Mouse (Mus musculus): ENCODE measurements around the gene Spg7. TPM values are rescaled to one million over a fixed set of nuclear protein-coding genes. Genes with fewer than 3 reads are reported as not detected.
"Not testable (repeated sequence)": the region's sequence is repeated elsewhere in the genome, so short reads cannot be mapped to it uniquely, and the experiment has no call there.

The Spg7 gene
- polyA plus RNA-seq, 1 experiment from 2014 or later: 54.3 TPM

DNA sequence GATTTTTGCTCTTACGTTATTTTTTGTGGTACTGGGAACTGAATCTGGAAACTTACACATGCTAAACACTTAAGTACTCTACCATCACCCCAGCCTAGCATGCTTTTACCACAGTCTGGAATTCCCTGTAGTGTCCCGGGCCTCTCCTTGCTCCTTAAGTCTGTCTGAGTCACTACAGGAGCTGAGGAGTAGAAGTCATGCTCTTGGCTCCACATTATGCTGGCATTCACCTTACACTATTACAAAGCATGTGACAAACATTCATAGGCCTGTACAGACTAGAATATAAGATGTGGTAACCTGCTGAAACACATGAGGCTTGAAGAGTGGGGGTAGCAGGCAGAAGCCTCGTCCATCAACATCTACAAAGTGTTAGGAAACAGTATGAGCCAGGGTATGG is 40.0 kb upstream of the Spg7 start:
- Histone ChIP-seq H3K9ac (replicated peaks; ENCODE audit: low read depth, low read length) (no peak overlapping the region), H3K27me3 (ENCODE audit: control insufficient read depth, insufficient read depth, low read length) (no peaks in the 10 kb centered on the region), H3K4me1 (ENCODE audit: control insufficient read depth, insufficient read depth, low read length) (peaks cover 17% of the 10 kb centered on the region), H3K27ac (ENCODE audit: low read length) (peak overlapping the region; percentile 36; the same call in 1 of the 2 replicates), H3K9me3 (ENCODE audit: control insufficient read depth, low read depth, low read length) (no peaks in the 10 kb centered on the region), H3K36me3 (ENCODE audit: control insufficient read depth, insufficient read depth, low read length) (no peaks in the 10 kb centered on the region), H3K4me2 (replicated peaks; ENCODE audit: low read depth, low read length) (no peak overlapping the region), H3K4me3 (ENCODE audit: low read depth, low read length) (no peak overlapping the region)
- WGBS: 67% methylated on average over 3 of the region's 3 CpGs
- ATAC-seq (ENCODE audit: insufficient number of reproducible peaks, insufficient read depth, low FRiP score, low read depth): no peak

DNA sequence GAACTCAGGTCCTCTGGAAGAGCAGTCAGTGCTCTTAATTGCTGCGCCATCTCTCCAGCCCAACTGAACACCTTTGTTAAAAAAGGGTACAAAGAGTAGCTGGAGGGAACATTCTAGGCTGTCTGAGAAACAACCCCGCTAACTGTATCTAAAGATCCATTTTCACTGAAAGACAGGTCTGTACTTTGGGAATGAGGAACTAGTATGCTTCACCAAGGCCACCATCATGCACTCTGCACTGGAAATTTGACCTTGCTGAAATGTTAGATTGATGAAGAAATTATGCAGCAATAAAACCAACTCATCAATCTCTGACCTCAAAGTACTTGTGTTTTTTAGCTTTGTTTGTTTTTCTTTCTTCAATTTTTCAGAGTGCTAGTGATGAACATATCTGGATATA is 38.5 kb upstream of the Spg7 start:
- Histone ChIP-seq H3K27ac (ENCODE audit: low read length) (no peak overlapping the region), H3K4me1 (ENCODE audit: control insufficient read depth, insufficient read depth, low read length) (0 out of 2 replicates have a peak, but pooled peaks cover 9% of the 10 kb centered on the region), H3K4me3 (ENCODE audit: low read depth, low read length) (no peak overlapping the region), H3K36me3 (ENCODE audit: control insufficient read depth, insufficient read depth, low read length) (no peaks in the 10 kb centered on the region), H3K27me3 (ENCODE audit: control insufficient read depth, insufficient read depth, low read length) (no peaks in the 10 kb centered on the region), H3K9ac (replicated peaks; ENCODE audit: low read depth, low read length) (no peak overlapping the region), H3K9me3 (ENCODE audit: control insufficient read depth, low read depth, low read length) (no peaks in the 10 kb centered on the region), H3K4me2 (replicated peaks; ENCODE audit: low read depth, low read length) (no peak overlapping the region)
- ATAC-seq (ENCODE audit: insufficient number of reproducible peaks, insufficient read depth, low FRiP score, low read depth): no peak
- WGBS: 90% methylated on average over 2 of the region's 2 CpGs

DNA sequence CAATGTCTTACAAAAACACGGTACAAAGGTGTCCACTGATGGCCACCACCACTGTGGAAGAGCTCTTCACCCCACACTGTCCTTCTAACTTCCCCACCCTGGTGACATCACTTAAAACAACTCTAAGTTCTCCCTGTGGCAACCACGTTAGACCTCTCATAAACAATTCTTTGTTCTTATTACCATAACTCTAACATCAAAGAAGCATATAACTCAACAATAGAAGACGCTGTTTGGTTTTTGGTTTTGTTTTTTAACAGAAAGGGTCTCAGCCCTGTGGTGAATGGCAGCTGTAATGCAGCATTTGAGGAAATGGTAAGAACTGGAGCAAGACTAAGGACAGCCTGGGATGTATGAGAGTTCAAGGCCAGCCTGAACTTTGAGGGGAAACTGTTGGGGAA is 36.8 kb upstream of the Spg7 start:
- ATAC-seq (ENCODE audit: insufficient number of reproducible peaks, insufficient read depth, low FRiP score, low read depth): no peak
- Histone ChIP-seq H3K9ac (replicated peaks; ENCODE audit: low read depth, low read length) (no peak overlapping the region), H3K4me2 (replicated peaks; ENCODE audit: low read depth, low read length) (no peak overlapping the region), H3K36me3 (ENCODE audit: control insufficient read depth, insufficient read depth, low read length) (no peaks in the 10 kb centered on the region), H3K27ac (ENCODE audit: low read length) (no peak overlapping the region), H3K4me1 (ENCODE audit: control insufficient read depth, insufficient read depth, low read length) (0 out of 2 replicates have a peak, but pooled peaks cover 5% of the 10 kb centered on the region), H3K9me3 (ENCODE audit: control insufficient read depth, low read depth, low read length) (no peaks in the 10 kb centered on the region), H3K4me3 (ENCODE audit: low read depth, low read length) (no peak overlapping the region), H3K27me3 (ENCODE audit: control insufficient read depth, insufficient read depth, low read length) (no peaks in the 10 kb centered on the region)
- 77% methylated on average over 3 of the region's 3 CpGs for WGBS

DNA sequence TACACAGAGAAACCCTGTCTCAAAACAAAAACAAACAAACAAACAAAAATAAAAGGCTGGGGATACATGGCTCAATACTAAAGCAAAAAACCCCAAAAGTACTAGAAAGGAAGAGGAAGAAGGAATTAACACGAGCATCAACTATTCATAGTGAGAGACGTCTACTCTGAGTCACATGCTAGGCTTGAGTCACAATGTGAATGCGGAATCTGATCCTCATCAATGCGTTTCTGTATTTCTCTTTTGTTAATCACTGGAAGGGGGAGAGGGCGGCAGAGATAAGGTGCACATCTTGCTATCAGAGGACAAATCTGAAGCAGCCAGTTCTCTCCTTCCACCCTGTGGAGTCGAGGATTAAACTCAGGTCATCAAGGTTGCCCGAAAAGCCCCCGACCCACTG is 35.0 kb upstream of the Spg7 start:
- WGBS: 95% methylated on average over 8 of the region's 8 CpGs
- H3K27ac ChIP-seq (ENCODE audit: low read length): no peak overlapping the region
- ATAC-seq (ENCODE audit: insufficient number of reproducible peaks, insufficient read depth, low FRiP score, low read depth): no peak
- no peaks in the 10 kb centered on the region for H3K27me3 ChIP-seq (ENCODE audit: control insufficient read depth, insufficient read depth, low read length)
- no peaks in the 10 kb centered on the region for H3K4me1 ChIP-seq (ENCODE audit: control insufficient read depth, insufficient read depth, low read length)
- H3K4me2 ChIP-seq (replicated peaks; ENCODE audit: low read depth, low read length): no peak overlapping the region
- no peaks in the 10 kb centered on the region for H3K9me3 ChIP-seq (ENCODE audit: control insufficient read depth, low read depth, low read length)
- no peaks in the 10 kb centered on the region for H3K36me3 ChIP-seq (ENCODE audit: control insufficient read depth, insufficient read depth, low read length)
- H3K9ac ChIP-seq (replicated peaks; ENCODE audit: low read depth, low read length): no peak overlapping the region
- H3K4me3 ChIP-seq (ENCODE audit: low read depth, low read length): no peak overlapping the region

DNA sequence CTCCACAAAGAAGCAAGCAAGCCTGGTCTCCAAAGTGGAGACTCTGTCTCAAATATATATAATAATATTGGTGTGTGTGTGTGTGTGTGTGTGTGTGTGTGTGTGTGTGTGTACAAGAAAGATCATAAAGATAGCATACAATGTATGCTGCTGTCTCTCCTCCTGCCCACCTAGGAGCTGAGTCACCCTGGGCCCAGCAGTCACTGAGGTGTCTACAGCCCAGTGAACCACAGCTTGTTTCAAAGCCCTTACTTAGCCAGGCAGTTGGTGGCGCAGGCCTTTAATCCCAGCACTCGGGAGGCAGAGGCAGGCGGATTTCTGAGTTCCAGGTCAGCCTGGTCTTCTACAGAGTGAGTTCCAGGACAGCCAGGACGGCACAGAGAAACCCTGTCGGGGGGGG is 32.7 kb upstream of the Spg7 start:
- H3K27ac ChIP-seq (ENCODE audit: low read length); H3K9ac ChIP-seq (replicated peaks; ENCODE audit: low read depth, low read length); H3K27me3 ChIP-seq (ENCODE audit: control insufficient read depth, insufficient read depth, low read length); H3K9me3 ChIP-seq (ENCODE audit: control insufficient read depth, low read depth, low read length); H3K4me3 ChIP-seq (ENCODE audit: low read depth, low read length); H3K4me1 ChIP-seq (ENCODE audit: control insufficient read depth, insufficient read depth, low read length); H3K4me2 ChIP-seq (replicated peaks; ENCODE audit: low read depth, low read length); H3K36me3 ChIP-seq (ENCODE audit: control insufficient read depth, insufficient read depth, low read length); ATAC-seq (ENCODE audit: insufficient number of reproducible peaks, insufficient read depth, low FRiP score, low read depth): not testable (repeated sequence)
- 73% methylated on average over 5 of the region's 5 CpGs for WGBS

DNA sequence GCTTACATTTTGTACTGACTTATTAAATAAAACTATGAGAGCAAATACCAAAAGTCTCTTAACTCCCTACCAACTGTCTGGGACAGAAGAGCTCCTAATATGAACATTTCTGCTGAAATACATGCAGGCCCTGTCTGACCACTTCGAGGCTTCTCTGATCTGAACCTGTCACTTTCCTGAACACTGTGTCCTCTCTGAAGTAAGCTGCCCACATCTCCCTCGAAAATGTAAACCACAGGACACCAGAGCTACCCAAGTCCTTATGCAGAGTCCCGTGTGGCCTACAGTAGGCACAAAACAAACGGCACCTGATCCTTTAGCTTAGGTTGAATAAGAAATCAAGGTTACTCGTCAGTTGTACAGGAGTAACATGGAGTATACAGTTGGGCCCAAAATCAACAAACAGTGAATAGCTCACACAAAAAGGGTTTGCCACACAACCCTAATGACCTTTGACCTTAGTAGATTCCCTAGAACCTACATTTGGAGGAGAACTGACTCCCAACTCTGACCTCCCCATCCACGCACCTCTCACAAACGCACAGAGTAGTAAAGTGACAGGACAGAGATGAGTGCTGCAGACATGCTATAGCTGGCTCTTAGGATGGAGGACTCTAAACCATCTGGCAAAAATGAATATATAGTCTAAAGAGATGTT is 31.3 kb upstream of the Spg7 start:
- Histone ChIP-seq H3K9ac (replicated peaks; ENCODE audit: low read depth, low read length) (no peak overlapping the region), H3K4me3 (ENCODE audit: low read depth, low read length) (no peak overlapping the region), H3K27me3 (ENCODE audit: control insufficient read depth, insufficient read depth, low read length) (no peaks in the 10 kb centered on the region), H3K36me3 (ENCODE audit: control insufficient read depth, insufficient read depth, low read length) (no peaks in the 10 kb centered on the region), H3K27ac (ENCODE audit: low read length) (no peak overlapping the region), H3K4me1 (ENCODE audit: control insufficient read depth, insufficient read depth, low read length) (0 out of 2 replicates have a peak, but pooled peaks cover 2% of the 10 kb centered on the region), H3K4me2 (replicated peaks; ENCODE audit: low read depth, low read length) (no peak overlapping the region), H3K9me3 (ENCODE audit: control insufficient read depth, low read depth, low read length) (no peaks in the 10 kb centered on the region)
- WGBS: 70% methylated on average over 7 of the region's 7 CpGs
- no peak for ATAC-seq (ENCODE audit: insufficient number of reproducible peaks, insufficient read depth, low FRiP score, low read depth)

DNA sequence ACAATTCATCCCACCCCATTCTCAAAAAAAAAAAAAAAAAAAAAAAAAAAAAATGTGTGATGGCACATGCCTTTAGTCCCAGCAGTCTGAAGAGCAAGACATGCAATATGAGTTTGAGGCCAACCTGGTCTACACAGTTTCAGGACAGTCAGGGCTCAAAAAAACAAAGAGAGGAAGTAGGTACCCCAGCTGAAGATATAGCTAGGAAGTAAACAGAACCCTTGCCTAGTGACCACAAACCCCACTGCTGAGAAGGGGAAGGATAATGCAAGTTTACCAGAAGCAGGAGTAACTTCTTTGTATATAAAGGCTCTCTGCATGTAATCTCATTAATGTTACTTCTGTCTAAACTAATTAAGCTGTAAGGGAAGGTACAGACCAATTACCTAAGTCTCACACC is 30.0 kb upstream of the Spg7 start:
- no peak overlapping the region for H3K4me3 ChIP-seq (ENCODE audit: low read depth, low read length)
- no peaks in the 10 kb centered on the region for H3K27me3 ChIP-seq (ENCODE audit: control insufficient read depth, insufficient read depth, low read length)
- H3K9ac ChIP-seq (replicated peaks; ENCODE audit: low read depth, low read length): no peak overlapping the region
- no peaks in the 10 kb centered on the region for H3K9me3 ChIP-seq (ENCODE audit: control insufficient read depth, low read depth, low read length)
- no peak overlapping the region for H3K27ac ChIP-seq (ENCODE audit: low read length)
- peaks cover 8% of the 10 kb centered on the region; the same call in 1 of the 2 replicates for H3K4me1 ChIP-seq (ENCODE audit: control insufficient read depth, insufficient read depth, low read length)
- ATAC-seq (ENCODE audit: insufficient number of reproducible peaks, insufficient read depth, low FRiP score, low read depth): no peak
- no peak overlapping the region for H3K4me2 ChIP-seq (replicated peaks; ENCODE audit: low read depth, low read length)
- no peaks in the 10 kb centered on the region for H3K36me3 ChIP-seq (ENCODE audit: control insufficient read depth, insufficient read depth, low read length)

DNA sequence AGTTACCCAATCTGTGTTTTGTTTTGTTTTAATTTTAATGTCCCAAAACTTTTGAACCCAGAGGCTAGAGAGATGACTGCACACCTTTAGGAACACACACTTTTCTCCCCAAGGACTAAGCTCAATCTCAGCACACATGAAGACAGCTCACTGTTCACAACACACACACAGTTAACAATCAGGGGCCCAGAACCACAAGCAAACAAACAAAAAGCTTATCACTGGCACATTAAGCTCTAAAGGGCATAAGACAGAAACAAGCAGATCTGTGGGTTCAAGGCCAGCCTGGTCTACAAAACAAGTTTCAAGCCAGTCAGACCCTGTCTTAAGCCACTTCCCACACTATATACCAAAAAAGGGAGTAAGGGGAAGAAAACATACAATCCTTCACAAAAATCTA is 29.3 kb upstream of the Spg7 start:
- Histone ChIP-seq H3K27me3 (ENCODE audit: control insufficient read depth, insufficient read depth, low read length) (no peaks in the 10 kb centered on the region), H3K4me2 (replicated peaks; ENCODE audit: low read depth, low read length) (no peak overlapping the region), H3K4me1 (ENCODE audit: control insufficient read depth, insufficient read depth, low read length) (peaks cover 8% of the 10 kb centered on the region; the same call in 1 of the 2 replicates), H3K36me3 (ENCODE audit: control insufficient read depth, insufficient read depth, low read length) (no peaks in the 10 kb centered on the region), H3K9ac (replicated peaks; ENCODE audit: low read depth, low read length) (no peak overlapping the region), H3K27ac (ENCODE audit: low read length) (no peak overlapping the region), H3K4me3 (ENCODE audit: low read depth, low read length) (no peak overlapping the region), H3K9me3 (ENCODE audit: control insufficient read depth, low read depth, low read length) (no peaks in the 10 kb centered on the region)
- no peak for ATAC-seq (ENCODE audit: insufficient number of reproducible peaks, insufficient read depth, low FRiP score, low read depth)

DNA sequence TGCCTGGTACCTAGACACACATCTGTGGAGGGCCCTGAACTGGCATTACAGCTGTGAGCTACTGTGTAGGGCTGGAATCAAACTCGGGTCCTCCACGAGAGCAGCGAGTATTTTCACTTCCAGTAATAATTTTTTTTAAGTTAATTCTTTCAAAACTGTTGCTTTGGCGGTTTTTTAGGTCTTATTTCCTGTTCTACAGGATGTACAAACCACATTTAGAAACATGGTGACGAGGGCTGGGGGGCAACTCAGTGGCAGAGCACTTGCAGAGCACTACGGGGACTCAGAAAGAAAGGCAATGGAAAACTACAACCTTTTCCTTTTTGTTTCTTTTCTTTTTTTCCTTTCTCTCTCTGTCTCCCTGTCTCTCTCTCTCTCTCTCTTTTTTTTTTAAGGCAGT is 28.6 kb upstream of the Spg7 start:
- Histone ChIP-seq H3K4me1 (ENCODE audit: control insufficient read depth, insufficient read depth, low read length) (peaks cover 8% of the 10 kb centered on the region; the same call in 1 of the 2 replicates), H3K9me3 (ENCODE audit: control insufficient read depth, low read depth, low read length) (no peaks in the 10 kb centered on the region), H3K4me2 (replicated peaks; ENCODE audit: low read depth, low read length) (no peak overlapping the region), H3K27me3 (ENCODE audit: control insufficient read depth, insufficient read depth, low read length) (no peaks in the 10 kb centered on the region), H3K4me3 (ENCODE audit: low read depth, low read length) (no peak overlapping the region), H3K27ac (ENCODE audit: low read length) (no peak overlapping the region), H3K36me3 (ENCODE audit: control insufficient read depth, insufficient read depth, low read length) (no peaks in the 10 kb centered on the region), H3K9ac (replicated peaks; ENCODE audit: low read depth, low read length) (no peak overlapping the region)
- ATAC-seq (ENCODE audit: insufficient number of reproducible peaks, insufficient read depth, low FRiP score, low read depth): no peak
- WGBS: 78% methylated on average over 6 of the region's 6 CpGs
